Mouse (Mus musculus): ENCODE data around the gene Pklr. TPM values are rescaled to one million over a fixed set of nuclear protein-coding genes. Genes with fewer than 3 reads are reported as not detected.

The Pklr gene
- polyA plus RNA-seq, 1 experiment from 2014 or later = 91.8 TPM

- Histone ChIP-seq H3K27me3 (replicated peaks; ENCODE audit: control insufficient read depth, insufficient read depth, low read length) (no peaks in the 10 kb centered on the region), H3K27ac (ENCODE audit: low read depth, low read length) (no peak overlapping the region), H3K9ac (ENCODE audit: low read depth, low read length) (no peak overlapping the region), H3K36me3 (ENCODE audit: control insufficient read depth, insufficient read depth) (peaks cover 34% of the 10 kb centered on the region), H3K4me1 (replicated peaks; ENCODE audit: control insufficient read depth, insufficient read depth, low read length) (no peaks in the 10 kb centered on the region), H3K4me2 (replicated peaks; ENCODE audit: low read depth) (peak overlapping the region; percentile 63), H3K9me3 (ENCODE audit: control insufficient read depth) (no peaks in the 10 kb centered on the region), H3K4me3 (ENCODE audit: low read depth, low read length) (peak overlapping the region; percentile 22)
- WGBS = 19% methylated on average over 26 of the region's 26 CpGs
- TF ChIP-seq CTCF (IDR thresholded peaks at IDR 0.05; ENCODE audit: low read depth) = peak; percentile 39
- ATAC-seq = peak; percentile 83
These were observed 11.4 kb downstream of the Pklr start for GRCm38 (mm10) chr3:89147101-89147978.

- H3K27ac ChIP-seq (ENCODE audit: low read depth, low read length) = 0 out of 2 replicates have a peak overlapping the region, but pooled peaks have one; percentile 35
- H3K27me3 ChIP-seq (replicated peaks; ENCODE audit: control insufficient read depth, insufficient read depth, low read length) = no peaks in the 10 kb centered on the region
- H3K4me1 ChIP-seq (replicated peaks; ENCODE audit: control insufficient read depth, insufficient read depth, low read length) = no peaks in the 10 kb centered on the region
- H3K4me3 ChIP-seq (ENCODE audit: low read depth, low read length) = peak overlapping the region; percentile 22
- ATAC-seq = peak; percentile 49
- no peaks in the 10 kb centered on the region for H3K9me3 ChIP-seq (ENCODE audit: control insufficient read depth)
- WGBS = 6% methylated on average over 15 of the region's 15 CpGs
- TF ChIP-seq CTCF (IDR thresholded peaks at IDR 0.05; ENCODE audit: low read depth) = no peak
- no peak overlapping the region for H3K9ac ChIP-seq (ENCODE audit: low read depth, low read length)
- H3K4me2 ChIP-seq (replicated peaks; ENCODE audit: low read depth) = peak overlapping the region; percentile 63
- peaks cover 28% of the 10 kb centered on the region for H3K36me3 ChIP-seq (ENCODE audit: control insufficient read depth, insufficient read depth)
These were observed 12.0 kb downstream of the Pklr start for GRCm38 (mm10) chr3:89147979-89148311.

GRCm38 (mm10) chr3:89148567-89148966 is 12.6 kb downstream of the Pklr start:
- Histone ChIP-seq H3K9ac (ENCODE audit: low read depth, low read length) (no peak overlapping the region), H3K4me3 (ENCODE audit: low read depth, low read length) (no peak overlapping the region), H3K27me3 (replicated peaks; ENCODE audit: control insufficient read depth, insufficient read depth, low read length) (no peaks in the 10 kb centered on the region), H3K36me3 (ENCODE audit: control insufficient read depth, insufficient read depth) (peaks cover 22% of the 10 kb centered on the region), H3K9me3 (ENCODE audit: control insufficient read depth) (no peaks in the 10 kb centered on the region), H3K4me1 (replicated peaks; ENCODE audit: control insufficient read depth, insufficient read depth, low read length) (no peaks in the 10 kb centered on the region), H3K27ac (ENCODE audit: low read depth, low read length) (no peak overlapping the region), H3K4me2 (replicated peaks; ENCODE audit: low read depth) (no peak overlapping the region)
- 70% methylated on average over 14 of the region's 14 CpGs for WGBS
- ATAC-seq = no peak
- TF ChIP-seq CTCF (IDR thresholded peaks at IDR 0.05; ENCODE audit: low read depth) = no peak

GRCm38 (mm10) chr3:89152084-89152835 is 16.3 kb downstream of the Pklr start:
- no peaks in the 10 kb centered on the region for H3K27me3 ChIP-seq (replicated peaks; ENCODE audit: control insufficient read depth, insufficient read depth, low read length)
- no peak for TF ChIP-seq CTCF (IDR thresholded peaks at IDR 0.05; ENCODE audit: low read depth)
- H3K9ac ChIP-seq (ENCODE audit: low read depth, low read length) = no peak overlapping the region
- no peak overlapping the region for H3K4me2 ChIP-seq (replicated peaks; ENCODE audit: low read depth)
- no peak overlapping the region for H3K4me3 ChIP-seq (ENCODE audit: low read depth, low read length)
- ATAC-seq = no peak
- H3K4me1 ChIP-seq (replicated peaks; ENCODE audit: control insufficient read depth, insufficient read depth, low read length) = no peaks in the 10 kb centered on the region
- WGBS = 49% methylated on average over 17 of the region's 17 CpGs
- H3K36me3 ChIP-seq (ENCODE audit: control insufficient read depth, insufficient read depth) = no peaks in the 10 kb centered on the region
- no peaks in the 10 kb centered on the region for H3K9me3 ChIP-seq (ENCODE audit: control insufficient read depth)
- H3K27ac ChIP-seq (ENCODE audit: low read depth, low read length) = no peak overlapping the region

- no peak for ATAC-seq
- H3K4me3 ChIP-seq (ENCODE audit: low read depth, low read length) = no peak overlapping the region
- 86% methylated on average over 8 of the region's 8 CpGs for WGBS
- H3K4me2 ChIP-seq (replicated peaks; ENCODE audit: low read depth) = no peak overlapping the region
- no peak for TF ChIP-seq CTCF (IDR thresholded peaks at IDR 0.05; ENCODE audit: low read depth)
- no peaks in the 10 kb centered on the region; the same call in 1 of the 2 replicates for H3K27me3 ChIP-seq (replicated peaks; ENCODE audit: control insufficient read depth, insufficient read depth, low read length)
- H3K9me3 ChIP-seq (ENCODE audit: control insufficient read depth) = no peaks in the 10 kb centered on the region
- H3K9ac ChIP-seq (ENCODE audit: low read depth, low read length) = no peak overlapping the region
- H3K36me3 ChIP-seq (ENCODE audit: control insufficient read depth, insufficient read depth) = no peaks in the 10 kb centered on the region
- no peaks in the 10 kb centered on the region for H3K4me1 ChIP-seq (replicated peaks; ENCODE audit: control insufficient read depth, insufficient read depth, low read length)
- no peak overlapping the region for H3K27ac ChIP-seq (ENCODE audit: low read depth, low read length)
These were observed 21.0 kb downstream of the Pklr start for GRCm38 (mm10) chr3:89156951-89157350.

GRCm38 (mm10) chr3:89158651-89159050 is 22.7 kb downstream of the Pklr start:
- Histone ChIP-seq H3K4me3 (ENCODE audit: low read depth, low read length) (no peak overlapping the region), H3K27ac (ENCODE audit: low read depth, low read length) (no peak overlapping the region), H3K4me1 (replicated peaks; ENCODE audit: control insufficient read depth, insufficient read depth, low read length) (no peaks in the 10 kb centered on the region), H3K9ac (ENCODE audit: low read depth, low read length) (no peak overlapping the region), H3K4me2 (replicated peaks; ENCODE audit: low read depth) (0 out of 2 replicates have a peak overlapping the region, but pooled peaks have one; percentile 99), H3K27me3 (replicated peaks; ENCODE audit: control insufficient read depth, insufficient read depth, low read length) (no peaks in the 10 kb centered on the region; the same call in 1 of the 2 replicates), H3K9me3 (ENCODE audit: control insufficient read depth) (no peaks in the 10 kb centered on the region), H3K36me3 (ENCODE audit: control insufficient read depth, insufficient read depth) (no peaks in the 10 kb centered on the region)
- WGBS = 24% methylated on average over 7 of the region's 7 CpGs
- ATAC-seq = no peak
- no peak for TF ChIP-seq CTCF (IDR thresholded peaks at IDR 0.05; ENCODE audit: low read depth)
